Mouse (Mus musculus): ENCODE results near the gene Tmem123.

The Tmem123 gene

DNA sequence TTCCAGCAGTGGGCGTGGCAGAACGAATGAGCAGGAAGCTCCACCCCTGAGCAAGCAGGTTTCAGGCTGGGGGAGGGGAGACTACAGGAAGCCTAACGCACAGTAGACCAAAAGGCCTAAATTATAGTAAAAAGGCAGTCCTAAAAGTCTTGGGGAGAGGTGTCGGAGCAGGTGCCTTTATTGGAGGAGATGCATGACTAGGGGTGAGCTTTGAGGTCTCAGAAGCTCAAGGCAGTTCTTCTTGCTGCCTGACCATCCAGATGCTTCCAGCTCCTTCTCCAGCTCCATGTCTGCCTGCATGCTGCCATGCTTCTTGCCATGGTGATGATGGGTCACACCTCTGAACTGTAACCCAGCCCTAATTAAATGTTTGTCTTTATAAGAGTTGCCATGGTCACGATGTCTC is 41.3 kb downstream of the Tmem123 start:
- TF ChIP-seq NANOG (IDR thresholded peaks at IDR 0.05; ENCODE audit: borderline replicate concordance, low read length) (no peak), POU5F1 (IDR thresholded peaks at IDR 0.05; ENCODE audit: borderline replicate concordance, low read length) (no peak), CTCF (conservative IDR thresholded peaks at IDR 0.05; ENCODE audit: low read length) (no peak)
- Histone ChIP-seq H3K4me1 (replicated peaks; ENCODE audit: low read depth, low read length) (peaks cover 15% of the 10 kb centered on the region), H3K4me3 (replicated peaks; ENCODE audit: low read length) (peak overlapping the region; percentile 61; the same call in 1 of the 2 replicates), H3K27me3 (ENCODE audit: insufficient read depth, low read length) (no peaks in the 10 kb centered on the region), H3K36me3 (ENCODE audit: insufficient read depth, low read length) (no peaks in the 10 kb centered on the region), H3K9me3 (ENCODE audit: low read length) (peaks cover 16% of the 10 kb centered on the region)

DNA sequence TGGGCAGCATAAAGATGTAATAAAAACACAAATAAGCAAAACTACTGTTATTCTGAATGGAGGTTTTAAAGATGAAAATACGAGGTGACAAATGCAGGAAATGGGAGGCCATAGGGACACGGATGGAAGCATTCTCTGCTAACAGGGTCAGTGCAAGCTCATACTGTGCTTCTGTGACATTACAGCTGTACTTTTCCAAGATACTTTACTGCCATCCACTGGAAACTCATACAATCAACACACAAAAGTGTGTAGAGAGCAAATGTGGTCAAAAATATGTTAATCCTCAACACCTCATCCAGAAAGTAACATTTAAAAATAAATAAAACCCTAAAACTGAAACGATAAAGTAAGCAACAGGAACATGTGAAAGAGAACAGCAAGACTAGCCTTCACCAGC is 58.9 kb downstream of the Tmem123 start:
- peaks cover 18% of the 10 kb centered on the region for H3K4me1 ChIP-seq (replicated peaks; ENCODE audit: low read depth, low read length)

DNA sequence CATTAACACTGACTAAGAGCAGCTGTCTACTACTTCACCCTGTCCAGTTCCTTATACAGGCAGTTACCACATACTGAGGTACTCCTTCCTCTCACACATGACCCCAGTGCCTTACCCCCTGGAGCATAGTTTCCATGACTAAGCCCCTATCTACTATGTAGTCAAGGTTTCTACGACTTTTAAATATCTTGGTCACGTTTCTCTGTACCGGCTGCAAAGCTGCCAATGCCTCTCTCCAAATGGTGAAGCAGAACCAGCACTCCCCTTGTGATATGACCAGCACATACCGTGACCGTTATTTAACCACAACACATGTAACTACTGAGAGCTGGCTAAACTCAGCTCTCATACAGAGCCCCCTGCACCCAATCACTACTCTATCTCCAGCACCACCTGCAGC is 61.1 kb downstream of the Tmem123 start:
- TF ChIP-seq CTCF (conservative IDR thresholded peaks at IDR 0.05; ENCODE audit: low read length) (no peak), NANOG (IDR thresholded peaks at IDR 0.05; ENCODE audit: borderline replicate concordance, low read length) (no peak), POU5F1 (IDR thresholded peaks at IDR 0.05; ENCODE audit: borderline replicate concordance, low read length) (no peak)
- Histone ChIP-seq H3K9me3 (ENCODE audit: low read length) (no peaks in the 10 kb centered on the region), H3K4me3 (replicated peaks; ENCODE audit: low read length) (no peak overlapping the region), H3K4me1 (replicated peaks; ENCODE audit: low read depth, low read length) (peaks cover 25% of the 10 kb centered on the region), H3K36me3 (ENCODE audit: insufficient read depth, low read length) (peaks cover 47% of the 10 kb centered on the region), H3K27me3 (ENCODE audit: insufficient read depth, low read length) (no peaks in the 10 kb centered on the region)

More for the DNA sequence above, 58.9 kb downstream of the Tmem123 start:
- TF ChIP-seq POU5F1 (IDR thresholded peaks at IDR 0.05; ENCODE audit: borderline replicate concordance, low read length) (no peak), CTCF (conservative IDR thresholded peaks at IDR 0.05; ENCODE audit: low read length) (no peak), NANOG (IDR thresholded peaks at IDR 0.05; ENCODE audit: borderline replicate concordance, low read length) (no peak)
- H3K4me3 ChIP-seq (replicated peaks; ENCODE audit: low read length), result no peak overlapping the region
- H3K9me3 ChIP-seq (ENCODE audit: low read length), result no peaks in the 10 kb centered on the region
- H3K27me3 ChIP-seq (ENCODE audit: insufficient read depth, low read length), result no peaks in the 10 kb centered on the region
- peaks cover 66% of the 10 kb centered on the region for H3K36me3 ChIP-seq (ENCODE audit: insufficient read depth, low read length)

DNA sequence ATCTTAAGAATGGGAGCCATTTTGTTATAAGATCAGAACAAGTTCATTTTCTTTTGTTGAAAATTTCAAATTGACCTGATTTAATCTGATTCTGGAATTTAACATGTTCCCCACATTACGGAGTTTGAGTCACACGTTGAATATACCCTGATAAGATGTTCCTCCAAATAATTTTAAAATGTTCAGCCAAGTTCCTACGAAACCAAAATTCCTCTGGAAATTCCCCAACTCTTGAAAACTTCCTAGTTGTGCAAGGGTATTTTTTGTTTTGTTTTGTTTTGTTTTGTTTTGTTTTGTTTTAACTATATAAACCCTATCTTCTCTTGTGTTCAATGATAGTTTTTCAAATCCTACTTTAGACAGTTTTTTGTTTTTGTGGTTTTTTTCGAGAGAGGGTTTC is 64.9 kb downstream of the Tmem123 start:
- Histone ChIP-seq H3K36me3 (ENCODE audit: insufficient read depth, low read length) (peaks cover 37% of the 10 kb centered on the region), H3K9me3 (ENCODE audit: low read length) (no peaks in the 10 kb centered on the region), H3K4me3 (replicated peaks; ENCODE audit: low read length) (no peak overlapping the region), H3K27me3 (ENCODE audit: insufficient read depth, low read length) (no peaks in the 10 kb centered on the region), H3K4me1 (replicated peaks; ENCODE audit: low read depth, low read length) (peaks cover 42% of the 10 kb centered on the region)
- TF ChIP-seq NANOG (IDR thresholded peaks at IDR 0.05; ENCODE audit: borderline replicate concordance, low read length) (no peak), POU5F1 (IDR thresholded peaks at IDR 0.05; ENCODE audit: borderline replicate concordance, low read length) (no peak), CTCF (conservative IDR thresholded peaks at IDR 0.05; ENCODE audit: low read length) (no peak)

DNA sequence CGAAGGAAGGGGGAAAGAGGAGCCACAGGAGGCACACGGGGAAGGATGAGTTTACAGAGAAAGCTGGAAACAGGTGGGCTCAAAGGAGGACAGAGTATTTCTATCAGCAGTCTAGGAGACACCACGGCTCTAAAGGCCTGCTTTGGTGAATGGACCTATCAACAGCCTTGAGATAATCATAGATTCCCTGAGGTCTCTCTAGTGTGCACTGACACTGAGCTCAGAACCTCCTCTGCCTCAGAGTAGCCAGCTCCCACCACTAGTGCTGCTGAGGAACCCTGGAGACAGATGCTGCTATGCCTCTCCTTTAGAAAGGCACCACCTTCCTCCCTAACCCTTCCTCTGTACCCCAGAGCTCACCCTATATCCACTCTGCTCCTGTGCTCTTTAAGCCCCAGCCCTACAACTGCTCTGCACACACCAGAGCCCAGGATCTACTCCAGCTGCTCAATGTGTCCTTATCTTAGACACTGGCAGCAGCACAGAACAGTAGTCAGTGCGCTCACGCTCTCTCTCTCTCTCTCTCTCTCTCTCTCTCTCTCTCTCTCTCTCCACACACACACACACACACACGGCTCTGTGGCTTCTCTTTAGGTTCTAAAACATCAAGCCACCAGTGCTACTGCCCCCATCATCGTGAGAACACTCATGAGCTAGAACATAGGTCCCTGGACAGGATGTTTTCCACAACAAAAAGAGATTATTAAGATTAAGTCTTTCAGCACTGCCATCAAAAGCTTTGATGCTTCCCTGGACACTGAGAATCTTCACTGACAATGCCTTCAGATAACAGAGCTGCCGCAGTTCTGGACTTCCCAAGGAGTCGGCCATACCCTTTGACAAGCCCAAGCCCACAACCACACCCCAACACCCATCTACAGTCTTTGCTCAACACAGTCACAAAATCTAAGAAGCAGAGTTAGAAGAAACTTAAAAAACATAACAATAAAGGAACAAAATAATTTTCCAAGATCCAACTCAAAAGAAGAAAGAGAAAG is 66.0 kb downstream of the Tmem123 start:
- peaks cover 46% of the 10 kb centered on the region for H3K4me1 ChIP-seq (replicated peaks; ENCODE audit: low read depth, low read length)
- H3K36me3 ChIP-seq (ENCODE audit: insufficient read depth, low read length), result peaks cover 45% of the 10 kb centered on the region
- H3K4me3 ChIP-seq (replicated peaks; ENCODE audit: low read length), result no peak overlapping the region
- TF ChIP-seq NANOG (IDR thresholded peaks at IDR 0.05; ENCODE audit: borderline replicate concordance, low read length), result no peak
- no peak for TF ChIP-seq POU5F1 (IDR thresholded peaks at IDR 0.05; ENCODE audit: borderline replicate concordance, low read length)
- no peak for TF ChIP-seq CTCF (conservative IDR thresholded peaks at IDR 0.05; ENCODE audit: low read length)
- H3K9me3 ChIP-seq (ENCODE audit: low read length), result no peaks in the 10 kb centered on the region
- H3K27me3 ChIP-seq (ENCODE audit: insufficient read depth, low read length), result no peaks in the 10 kb centered on the region

DNA sequence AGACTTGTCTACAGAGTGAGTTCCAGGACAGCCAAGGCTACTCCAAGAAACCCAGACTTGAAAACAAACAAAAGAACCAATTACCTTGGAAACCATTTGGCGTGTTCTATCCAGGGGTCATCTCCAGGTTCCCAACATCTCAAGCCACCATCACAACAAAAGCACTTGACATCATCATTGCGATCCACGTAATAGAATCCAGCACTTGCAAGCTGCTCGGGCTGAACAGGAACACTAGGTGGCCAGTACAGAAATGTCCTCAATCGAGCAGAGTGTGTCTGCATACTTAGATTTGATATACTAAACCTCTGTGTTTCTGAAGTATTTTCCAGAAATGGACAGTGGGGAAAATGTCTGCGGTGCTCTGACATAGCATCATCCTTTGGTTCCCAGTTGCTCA is 69.6 kb downstream of the Tmem123 start:
- Histone ChIP-seq H3K9me3 (ENCODE audit: low read length) (no peaks in the 10 kb centered on the region), H3K27me3 (ENCODE audit: insufficient read depth, low read length) (no peaks in the 10 kb centered on the region), H3K36me3 (ENCODE audit: insufficient read depth, low read length) (peaks cover 32% of the 10 kb centered on the region), H3K4me1 (replicated peaks; ENCODE audit: low read depth, low read length) (peaks cover 50% of the 10 kb centered on the region), H3K4me3 (replicated peaks; ENCODE audit: low read length) (peak overlapping the region; percentile 5; the same call in 1 of the 2 replicates)
- TF ChIP-seq CTCF (conservative IDR thresholded peaks at IDR 0.05; ENCODE audit: low read length) (no peak), NANOG (IDR thresholded peaks at IDR 0.05; ENCODE audit: borderline replicate concordance, low read length) (no peak), POU5F1 (IDR thresholded peaks at IDR 0.05; ENCODE audit: borderline replicate concordance, low read length) (no peak)

DNA sequence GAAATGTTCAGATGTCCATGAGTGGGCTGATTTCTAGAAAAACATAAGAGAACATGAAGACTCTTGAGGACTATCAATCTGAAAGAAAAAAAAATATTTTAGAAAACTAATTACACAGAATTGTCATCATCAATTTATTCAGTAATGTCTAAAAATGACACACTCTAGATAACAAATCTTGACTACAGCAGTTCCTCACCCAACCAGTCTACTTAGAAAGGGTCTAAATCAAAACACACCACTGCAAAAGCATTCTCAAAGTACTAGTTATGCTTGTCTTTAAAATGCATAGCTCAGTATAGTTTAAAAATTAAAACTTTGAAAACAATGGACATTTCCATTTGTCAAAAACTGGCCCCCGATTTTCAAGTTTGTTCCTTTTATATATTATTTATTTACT is 71.5 kb downstream of the Tmem123 start:
- TF ChIP-seq CTCF (conservative IDR thresholded peaks at IDR 0.05; ENCODE audit: low read length) (no peak), POU5F1 (IDR thresholded peaks at IDR 0.05; ENCODE audit: borderline replicate concordance, low read length) (no peak), NANOG (IDR thresholded peaks at IDR 0.05; ENCODE audit: borderline replicate concordance, low read length) (no peak)
- H3K9me3 ChIP-seq (ENCODE audit: low read length), result no peaks in the 10 kb centered on the region
- no peaks in the 10 kb centered on the region for H3K27me3 ChIP-seq (ENCODE audit: insufficient read depth, low read length)
- peak overlapping the region; percentile 93 for H3K4me3 ChIP-seq (replicated peaks; ENCODE audit: low read length)
- H3K4me1 ChIP-seq (replicated peaks; ENCODE audit: low read depth, low read length), result peaks cover 39% of the 10 kb centered on the region
- H3K36me3 ChIP-seq (ENCODE audit: insufficient read depth, low read length), result peaks cover 32% of the 10 kb centered on the region

DNA sequence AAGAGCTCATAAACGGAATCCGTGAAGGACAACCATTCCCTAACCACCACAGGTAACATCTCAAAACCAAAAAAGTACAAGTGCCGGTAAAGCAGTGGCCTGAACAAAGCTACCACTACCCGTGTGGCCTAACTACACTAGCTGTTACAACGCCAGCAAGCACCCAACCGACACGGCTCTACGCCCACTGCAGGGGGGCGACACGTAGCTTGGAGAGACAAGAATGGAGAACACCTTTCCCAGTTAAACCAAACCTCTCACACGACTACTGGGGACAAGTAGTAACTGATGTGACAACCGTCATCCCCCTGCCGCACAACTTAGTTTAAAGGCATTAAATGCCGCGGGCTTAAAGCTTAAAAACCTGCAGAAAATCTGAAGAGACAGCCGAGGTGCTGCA is 72.5 kb downstream of the Tmem123 start:
- Histone ChIP-seq H3K4me3 (replicated peaks; ENCODE audit: low read length) (peak overlapping the region; percentile 93), H3K27me3 (ENCODE audit: insufficient read depth, low read length) (no peaks in the 10 kb centered on the region), H3K9me3 (ENCODE audit: low read length) (peaks cover 3% of the 10 kb centered on the region; the same call in 1 of the 2 replicates), H3K36me3 (ENCODE audit: insufficient read depth, low read length) (peaks cover 29% of the 10 kb centered on the region), H3K4me1 (replicated peaks; ENCODE audit: low read depth, low read length) (peaks cover 39% of the 10 kb centered on the region)
- TF ChIP-seq POU5F1 (IDR thresholded peaks at IDR 0.05; ENCODE audit: borderline replicate concordance, low read length) (no peak), CTCF (conservative IDR thresholded peaks at IDR 0.05; ENCODE audit: low read length) (no peak), NANOG (IDR thresholded peaks at IDR 0.05; ENCODE audit: borderline replicate concordance, low read length) (no peak)
